In genomic region chr10:4724851-4725250, GRCm38 (mm10) we compare ENCODE assay signal across 10 mouse cellular contexts.
DNase-seq lines count a peak whose midpoint lies in the region; ATAC-seq and TF ChIP-seq lines count a peak whose summit lies in the region.
"Had no signal": no experiment of that assay in that cellular context is flagged by ENCODE, and none has a peak within 500 bp of the region (broad histone marks: within the 10 kb centered on the region; RNA-seq: fewer than 3 reads in every experiment).

No protein-coding gene starts in this region.

- peak; percentile 62 for TF ChIP-seq CTCF in stomach, postnatal 0 days (IDR thresholded peaks at IDR 0.05; ENCODE audit: low read depth)

- WGBS in forebrain, embryonic 14.5 days: 49% methylated on average over 3 of the region's 3 CpGs
- 45% methylated on average over 3 of the region's 3 CpGs for WGBS in forebrain, embryonic 12.5 days
- WGBS in midbrain, embryonic 11.5 days: 53% methylated on average over 3 of the region's 3 CpGs
- 42% methylated on average over 3 of the region's 3 CpGs for WGBS in midbrain, embryonic 13.5 days
- WGBS in stomach, postnatal 0 days: 46% methylated on average over 3 of the region's 3 CpGs
- WGBS in heart, embryonic 12.5 days: 41% methylated on average over 3 of the region's 3 CpGs

- no peaks in the 10 kb centered on the region for H3K36me3 ChIP-seq in forebrain, embryonic 14.5 days (ENCODE audit: control insufficient read depth, insufficient read depth, low read length)
- no peaks in the 10 kb centered on the region for H3K36me3 ChIP-seq in forebrain, embryonic 12.5 days (replicated peaks)
- no peaks in the 10 kb centered on the region for H3K36me3 ChIP-seq in midbrain, embryonic 11.5 days (ENCODE audit: control insufficient read depth, insufficient read depth, low read length)
- no peaks in the 10 kb centered on the region for H3K36me3 ChIP-seq in midbrain, embryonic 13.5 days
- no peaks in the 10 kb centered on the region for H3K36me3 ChIP-seq in stomach, postnatal 0 days (ENCODE audit: control insufficient read depth, insufficient read depth, low read length)
- no peaks in the 10 kb centered on the region for H3K36me3 ChIP-seq in heart, embryonic 12.5 days
- H3K36me3 ChIP-seq: embryonic facial prominence, embryonic 12.5 days; heart, embryonic 13.5 days had no signal

- no peaks in the 10 kb centered on the region for H3K4me1 ChIP-seq in forebrain, embryonic 14.5 days (ENCODE audit: control insufficient read depth, insufficient read depth, low read length)
- H3K4me1 ChIP-seq in forebrain, embryonic 12.5 days: no peaks in the 10 kb centered on the region
- H3K4me1 ChIP-seq in midbrain, embryonic 11.5 days (ENCODE audit: control insufficient read depth, insufficient read depth, low read length): no peaks in the 10 kb centered on the region
- H3K4me1 ChIP-seq in midbrain, embryonic 13.5 days (replicated peaks): no peaks in the 10 kb centered on the region
- H3K4me1 ChIP-seq in stomach, postnatal 0 days (replicated peaks; ENCODE audit: control insufficient read depth, insufficient read depth): no peaks in the 10 kb centered on the region
- H3K4me1 ChIP-seq in heart, embryonic 12.5 days (replicated peaks): no peaks in the 10 kb centered on the region
- H3K4me1 ChIP-seq: embryonic facial prominence, embryonic 12.5 days; heart, embryonic 13.5 days had no signal

- no peak overlapping the region for H3K4me2 ChIP-seq in forebrain, embryonic 14.5 days (ENCODE audit: low read length)
- H3K4me2 ChIP-seq in forebrain, embryonic 12.5 days: no peak overlapping the region
- no peak overlapping the region for H3K4me2 ChIP-seq in midbrain, embryonic 11.5 days
- no peak overlapping the region for H3K4me2 ChIP-seq in midbrain, embryonic 13.5 days (replicated peaks)
- H3K4me2 ChIP-seq in stomach, postnatal 0 days (replicated peaks; ENCODE audit: low read depth): no peak overlapping the region
- H3K4me2 ChIP-seq in heart, embryonic 12.5 days: no peak overlapping the region
- H3K4me2 ChIP-seq: embryonic facial prominence, embryonic 12.5 days; heart, embryonic 13.5 days had no signal

- H3K9me3 ChIP-seq in forebrain, embryonic 14.5 days (replicated peaks; ENCODE audit: control insufficient read depth, low read length): no peaks in the 10 kb centered on the region
- H3K9me3 ChIP-seq in forebrain, embryonic 12.5 days: no peaks in the 10 kb centered on the region
- H3K9me3 ChIP-seq in midbrain, embryonic 11.5 days (ENCODE audit: control insufficient read depth, low read length): no peaks in the 10 kb centered on the region
- no peaks in the 10 kb centered on the region for H3K9me3 ChIP-seq in midbrain, embryonic 13.5 days
- H3K9me3 ChIP-seq in stomach, postnatal 0 days (ENCODE audit: control insufficient read depth, low read length): no peaks in the 10 kb centered on the region
- no peaks in the 10 kb centered on the region for H3K9me3 ChIP-seq in heart, embryonic 12.5 days (replicated peaks)
- H3K9me3 ChIP-seq: embryonic facial prominence, embryonic 12.5 days; heart, embryonic 13.5 days had no signal

- no peaks in the 10 kb centered on the region for H3K27me3 ChIP-seq in forebrain, embryonic 14.5 days (replicated peaks; ENCODE audit: control insufficient read depth, insufficient read depth, low read length)
- no peaks in the 10 kb centered on the region for H3K27me3 ChIP-seq in forebrain, embryonic 12.5 days
- no peaks in the 10 kb centered on the region for H3K27me3 ChIP-seq in midbrain, embryonic 11.5 days (ENCODE audit: control insufficient read depth, insufficient read depth, low read length)
- no peaks in the 10 kb centered on the region for H3K27me3 ChIP-seq in midbrain, embryonic 13.5 days
- H3K27me3 ChIP-seq in stomach, postnatal 0 days (ENCODE audit: control insufficient read depth, insufficient read depth, low read length): no peaks in the 10 kb centered on the region
- H3K27me3 ChIP-seq in heart, embryonic 12.5 days (replicated peaks): no peaks in the 10 kb centered on the region
- H3K27me3 ChIP-seq: embryonic facial prominence, embryonic 12.5 days; heart, embryonic 13.5 days had no signal

- DNase-seq in forebrain, embryonic 14.5 days (ENCODE audit: low spot score): peak; percentile 17
- peak; percentile 89 for DNase-seq in midbrain, embryonic 11.5 days (ENCODE audit: low spot score, missing footprints)
- DNase-seq in embryo, embryonic 10 days (ENCODE audit: low spot score): peak; percentile 40
- no peak for DNase-seq in stomach, postnatal 0 days (ENCODE audit: low spot score)
- DNase-seq in urinary bladder, postnatal 14 days (ENCODE audit: low spot score): no peak

- no peak overlapping the region for H3K4me3 ChIP-seq in forebrain, embryonic 14.5 days (ENCODE audit: low read depth, low read length)
- no peak overlapping the region for H3K4me3 ChIP-seq in forebrain, embryonic 12.5 days (replicated peaks)
- no peak overlapping the region for H3K4me3 ChIP-seq in midbrain, embryonic 11.5 days (ENCODE audit: low read depth, low read length)
- H3K4me3 ChIP-seq in midbrain, embryonic 13.5 days (replicated peaks): no peak overlapping the region
- no peak overlapping the region for H3K4me3 ChIP-seq in stomach, postnatal 0 days (ENCODE audit: low read depth, low read length)
- no peak overlapping the region for H3K4me3 ChIP-seq in heart, embryonic 12.5 days
- H3K4me3 ChIP-seq: embryonic facial prominence, embryonic 12.5 days; heart, embryonic 13.5 days had no signal

- H3K27ac ChIP-seq in forebrain, embryonic 14.5 days (ENCODE audit: low read depth, low read length): no peak overlapping the region
- H3K27ac ChIP-seq in forebrain, embryonic 12.5 days: no peak overlapping the region
- H3K27ac ChIP-seq in midbrain, embryonic 11.5 days (ENCODE audit: low read depth, low read length): no peak overlapping the region
- no peak overlapping the region for H3K27ac ChIP-seq in midbrain, embryonic 13.5 days
- no peak overlapping the region for H3K27ac ChIP-seq in stomach, postnatal 0 days (replicated peaks)
- no peak overlapping the region for H3K27ac ChIP-seq in heart, embryonic 12.5 days (ENCODE audit: poor library complexity, severe bottlenecking)
- H3K27ac ChIP-seq: embryonic facial prominence, embryonic 12.5 days; heart, embryonic 13.5 days had no signal

- TF ChIP-seq EP300 in stomach, postnatal 0 days (optimal IDR thresholded peaks at IDR 0.05): no peak

- no peak overlapping the region for H3K9ac ChIP-seq in forebrain, embryonic 14.5 days (ENCODE audit: low read length)
- no peak overlapping the region for H3K9ac ChIP-seq in forebrain, embryonic 12.5 days
- H3K9ac ChIP-seq in midbrain, embryonic 11.5 days (ENCODE audit: low read length): no peak overlapping the region
- no peak overlapping the region for H3K9ac ChIP-seq in midbrain, embryonic 13.5 days (replicated peaks)
- no peak overlapping the region for H3K9ac ChIP-seq in stomach, postnatal 0 days (ENCODE audit: low read length)
- no peak overlapping the region for H3K9ac ChIP-seq in heart, embryonic 12.5 days
- H3K9ac ChIP-seq: embryonic facial prominence, embryonic 12.5 days; heart, embryonic 13.5 days had no signal

- no peak for ATAC-seq in forebrain, embryonic 14.5 days
- ATAC-seq in forebrain, embryonic 12.5 days (ENCODE audit: low FRiP score): no peak
- no peak for ATAC-seq in midbrain, embryonic 11.5 days (ENCODE audit: low FRiP score)
- ATAC-seq in midbrain, embryonic 13.5 days: no peak
- ATAC-seq in stomach, postnatal 0 days (ENCODE audit: low FRiP score, low TSS enrichment): no peak
- ATAC-seq in heart, embryonic 12.5 days (ENCODE audit: insufficient number of reproducible peaks, low FRiP score): no peak

Comparison
In these comparisons a context has a peak if more than half of its experiments do, and no peak if none do; other contexts are left out.
1. DNase-seq: peak in forebrain, embryonic 14.5 days (single experiment), midbrain, embryonic 11.5 days (single experiment) and embryo, embryonic 10 days (single experiment); none in stomach, postnatal 0 days (single experiment) and urinary bladder, postnatal 14 days (single experiment).